Mouse (Mus musculus) brain, embryonic 14.5 days (tissue): ENCODE measurements around the gene Plxna2.

Experiments
- CTCF ChIP-seq: fragments of 200-500 bp; IDR thresholded peaks from 2 replicates; pipeline ENCODE4 v1.5.1; 2012; ENCODE audit warnings: inconsistent platforms, mild to moderate bottlenecking, moderate library complexity, borderline replicate concordance; ENCODE audit not compliant: insufficient read depth, insufficient read length; ENCODE audit errors: extremely low read depth
- POLR2A ChIP-seq: fragments of 200-500 bp; IDR thresholded peaks from 2 replicates; pipeline ENCODE4 v1.6.1; 2012; ENCODE audit warnings: mild to moderate bottlenecking, inconsistent platforms, borderline replicate concordance; ENCODE audit not compliant: poor library complexity, insufficient read depth, insufficient read length, severe bottlenecking; ENCODE audit errors: extremely low read depth

- TF ChIP-seq CTCF (no peak), POLR2A (no peak)
Observed at GRCm38 (mm10) chr1:194745177-194745934, 127.3 kb downstream of the Plxna2 start.
